Mouse (Mus musculus): ENCODE results near the gene Tdp2. TPM values are rescaled to one million over a fixed set of nuclear protein-coding genes. Genes with fewer than 3 reads are reported as not detected.

The Tdp2 gene
- 73.7 and 79.4 TPM in 2 replicates for polyA plus RNA-seq (2014; fragmentation: Nextera tagmentation; extraction: Ambion mirVana)

DNA sequence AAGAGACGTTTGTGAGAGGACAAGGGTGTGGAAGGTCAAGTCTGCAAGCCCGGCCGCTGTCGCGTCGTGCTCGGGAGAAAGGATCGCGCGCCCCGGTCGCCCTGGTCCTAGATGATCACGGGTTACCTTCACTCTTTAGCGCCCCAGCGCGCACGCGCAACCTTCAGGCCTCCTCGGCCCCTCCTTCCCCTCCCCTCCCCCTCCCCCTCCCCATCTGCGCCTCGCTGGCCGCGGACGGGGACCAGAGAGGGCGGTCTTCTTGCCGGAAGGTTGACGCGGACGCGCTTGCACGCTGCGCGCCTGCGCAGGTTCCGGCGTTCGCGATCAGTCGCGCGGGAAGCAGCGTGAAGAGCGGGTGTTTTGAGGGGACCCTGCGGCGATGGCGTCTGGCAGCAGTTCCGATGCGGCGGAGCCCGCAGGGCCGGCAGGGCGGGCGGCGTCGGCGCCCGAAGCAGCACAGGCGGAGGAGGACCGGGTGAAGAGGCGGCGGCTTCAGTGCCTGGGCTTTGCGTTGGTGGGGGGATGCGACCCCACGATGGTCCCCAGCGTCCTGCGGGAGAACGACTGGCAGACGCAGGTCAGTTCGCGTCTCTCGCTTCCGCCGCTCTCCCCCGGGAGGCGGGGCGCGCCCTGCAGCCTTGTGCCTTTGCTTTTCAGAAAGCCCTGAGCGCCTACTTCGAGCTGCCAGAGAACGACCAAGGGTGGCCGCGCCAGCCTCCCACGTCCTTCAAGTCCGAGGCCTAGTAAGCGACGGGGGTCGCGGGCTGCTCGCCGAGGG is at the start of gene Tdp2, which contains the start of gene Acot13:
Tdp2 (plus strand) TSS at position 327 of the 778 bp plus-strand sequence.
Acot13 (minus strand) TSS at position 188 of the 778 bp plus-strand sequence.
- Histone ChIP-seq H3K4me3 (ENCODE audit: low read depth, low read length) (peak within 1 kb of the TSS; percentile 94), H3K27me3 (ENCODE audit: control insufficient read depth, insufficient read depth, low read length) (no peaks in the 10 kb centered on the region), H3K4me1 (ENCODE audit: control insufficient read depth, insufficient read depth, low read length) (peaks cover 9% of the 10 kb centered on the region; the same call in 1 of the 2 replicates), H3K27ac (replicated peaks; ENCODE audit: low read depth, low read length) (peak within 1 kb of the TSS; percentile 90), H3K9me3 (ENCODE audit: control insufficient read depth, low read length) (no peaks in the 10 kb centered on the region), H3K9ac (ENCODE audit: low read length) (peak within 1 kb of the TSS; percentile 94), H3K4me2 (ENCODE audit: low read depth, severe bottlenecking) (peak within 1 kb of the TSS; percentile 70), H3K36me3 (ENCODE audit: control insufficient read depth, insufficient read depth, low read length) (no peaks in the 10 kb centered on the region)
- DNase-seq (ENCODE audit: low spot score) = peak; percentile 97
- ATAC-seq (ENCODE audit: insufficient number of reproducible peaks, low FRiP score, low TSS enrichment, low read depth) = peak; percentile 96
- WGBS = under 1% methylated on average over 75 of the region's 90 CpGs

DNA sequence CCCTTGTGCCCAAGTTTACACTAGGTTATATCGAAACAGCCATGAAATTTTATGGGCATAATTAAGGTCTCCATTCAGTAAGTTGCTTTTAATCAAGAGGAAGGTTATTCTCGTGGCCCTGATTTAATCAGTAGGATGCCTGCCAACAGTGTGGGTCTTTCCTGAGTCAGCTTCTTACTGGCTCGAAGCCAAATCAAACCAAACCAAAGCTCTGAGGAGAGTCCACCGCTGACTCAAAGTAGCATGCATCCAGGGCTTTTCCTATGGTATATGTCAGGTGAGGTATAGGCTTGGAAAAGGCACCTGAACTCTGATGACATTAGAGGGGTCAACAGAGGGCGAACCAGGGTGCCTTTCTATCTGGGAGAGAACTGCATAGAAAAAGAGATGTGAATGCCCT is 49.6 kb upstream of the Tdp2 start:
- H3K9ac ChIP-seq (ENCODE audit: low read length) = no peak overlapping the region
- H3K9me3 ChIP-seq (ENCODE audit: control insufficient read depth, low read length) = no peaks in the 10 kb centered on the region
- H3K4me1 ChIP-seq (ENCODE audit: control insufficient read depth, insufficient read depth, low read length) = no peaks in the 10 kb centered on the region
- no peak overlapping the region for H3K4me2 ChIP-seq (ENCODE audit: low read depth, severe bottlenecking)
- no peaks in the 10 kb centered on the region for H3K36me3 ChIP-seq (ENCODE audit: control insufficient read depth, insufficient read depth, low read length)
- no peak overlapping the region for H3K27ac ChIP-seq (replicated peaks; ENCODE audit: low read depth, low read length)
- DNase-seq (ENCODE audit: low spot score) (no peak), ATAC-seq (ENCODE audit: insufficient number of reproducible peaks, low FRiP score, low TSS enrichment, low read depth) (no peak)
- WGBS = 73% methylated on average over 5 of the region's 5 CpGs
- H3K27me3 ChIP-seq (ENCODE audit: control insufficient read depth, insufficient read depth, low read length) = no peaks in the 10 kb centered on the region
- H3K4me3 ChIP-seq (ENCODE audit: low read depth, low read length) = no peak overlapping the region

DNA sequence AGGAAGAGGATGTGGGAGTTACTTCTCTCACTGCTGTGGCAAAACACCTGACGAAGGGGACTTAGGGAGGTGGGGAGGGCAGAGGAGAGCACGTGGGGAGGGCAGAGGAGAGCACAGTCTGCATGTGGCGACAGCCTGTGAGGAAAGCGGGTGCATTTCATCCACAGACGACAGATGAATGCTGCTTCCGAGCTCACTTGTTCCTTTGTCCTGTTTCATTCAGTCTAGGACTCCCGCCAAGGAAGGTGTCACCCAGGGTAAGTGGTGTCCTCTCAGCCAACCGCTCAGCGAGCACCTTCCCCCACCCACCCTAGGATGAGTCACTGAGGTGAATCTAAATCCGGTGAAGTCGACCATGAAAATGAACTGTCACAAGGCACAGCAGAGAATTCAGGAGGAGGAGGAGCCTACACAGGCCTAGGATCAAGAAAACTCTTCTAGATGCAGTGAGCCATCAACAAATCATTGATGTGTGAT is 45.4 kb upstream of the Tdp2 start:
- Histone ChIP-seq H3K4me2 (ENCODE audit: low read depth, severe bottlenecking) (no peak overlapping the region), H3K4me3 (ENCODE audit: low read depth, low read length) (no peak overlapping the region), H3K27ac (replicated peaks; ENCODE audit: low read depth, low read length) (no peak overlapping the region), H3K27me3 (ENCODE audit: control insufficient read depth, insufficient read depth, low read length) (no peaks in the 10 kb centered on the region), H3K4me1 (ENCODE audit: control insufficient read depth, insufficient read depth, low read length) (no peaks in the 10 kb centered on the region), H3K9me3 (ENCODE audit: control insufficient read depth, low read length) (no peaks in the 10 kb centered on the region), H3K9ac (ENCODE audit: low read length) (no peak overlapping the region), H3K36me3 (ENCODE audit: control insufficient read depth, insufficient read depth, low read length) (no peaks in the 10 kb centered on the region)
- no peak for ATAC-seq (ENCODE audit: insufficient number of reproducible peaks, low FRiP score, low TSS enrichment, low read depth)
- DNase-seq (ENCODE audit: low spot score) = no peak
- WGBS = 66% methylated on average over 11 of the region's 11 CpGs

DNA sequence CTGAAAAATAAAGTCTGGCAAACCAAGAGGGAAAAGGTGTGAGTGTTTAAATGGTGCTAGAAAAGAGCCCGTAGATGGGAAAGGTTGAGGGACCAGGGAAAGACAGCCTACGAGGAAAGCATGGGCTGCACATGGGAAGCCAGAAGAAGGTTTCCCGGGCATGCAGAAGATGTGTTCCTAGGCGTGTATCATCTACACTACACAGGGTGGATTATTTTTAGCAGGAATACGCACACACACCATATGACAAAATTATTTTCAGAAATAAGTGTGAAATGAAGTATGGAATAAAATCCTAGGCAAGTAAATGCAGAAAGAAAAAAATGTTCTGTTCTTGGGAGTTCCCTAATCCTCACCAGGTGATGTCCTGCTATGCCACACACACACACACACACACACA is 44.0 kb upstream of the Tdp2 start:
- DNase-seq (ENCODE audit: low spot score) (no peak), ATAC-seq (ENCODE audit: insufficient number of reproducible peaks, low FRiP score, low TSS enrichment, low read depth) (no peak)
- Histone ChIP-seq H3K9ac (ENCODE audit: low read length) (no peak overlapping the region), H3K4me3 (ENCODE audit: low read depth, low read length) (no peak overlapping the region), H3K9me3 (ENCODE audit: control insufficient read depth, low read length) (no peaks in the 10 kb centered on the region), H3K4me1 (ENCODE audit: control insufficient read depth, insufficient read depth, low read length) (no peaks in the 10 kb centered on the region), H3K27ac (replicated peaks; ENCODE audit: low read depth, low read length) (no peak overlapping the region), H3K27me3 (ENCODE audit: control insufficient read depth, insufficient read depth, low read length) (no peaks in the 10 kb centered on the region), H3K36me3 (ENCODE audit: control insufficient read depth, insufficient read depth, low read length) (no peaks in the 10 kb centered on the region), H3K4me2 (ENCODE audit: low read depth, severe bottlenecking) (no peak overlapping the region)
- WGBS = 89% methylated on average over 5 of the region's 5 CpGs

DNA sequence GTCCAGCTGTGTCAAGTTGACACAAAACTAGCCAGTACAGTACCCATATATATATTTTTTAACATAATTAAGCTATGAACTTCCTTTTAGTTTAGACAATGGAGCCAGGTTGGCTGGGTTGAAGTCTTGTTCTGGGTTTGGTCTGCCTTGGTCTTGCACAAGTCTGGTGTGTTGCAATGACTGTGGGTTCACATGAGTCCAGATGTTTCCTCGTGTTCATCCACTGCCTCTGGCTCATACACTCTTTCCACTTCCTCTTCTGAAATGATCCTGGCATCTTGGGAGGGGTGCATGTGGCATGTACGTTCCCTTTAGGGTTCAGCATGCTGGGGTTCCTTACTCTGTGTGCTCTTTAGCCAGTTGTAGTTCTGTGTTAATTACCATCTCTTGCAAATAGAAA is 40.1 kb upstream of the Tdp2 start:
- Histone ChIP-seq H3K27ac (replicated peaks; ENCODE audit: low read depth, low read length) (no peak overlapping the region), H3K4me3 (ENCODE audit: low read depth, low read length) (no peak overlapping the region), H3K9me3 (ENCODE audit: control insufficient read depth, low read length) (no peaks in the 10 kb centered on the region), H3K4me1 (ENCODE audit: control insufficient read depth, insufficient read depth, low read length) (no peaks in the 10 kb centered on the region), H3K27me3 (ENCODE audit: control insufficient read depth, insufficient read depth, low read length) (no peaks in the 10 kb centered on the region), H3K4me2 (ENCODE audit: low read depth, severe bottlenecking) (no peak overlapping the region), H3K9ac (ENCODE audit: low read length) (no peak overlapping the region), H3K36me3 (ENCODE audit: control insufficient read depth, insufficient read depth, low read length) (no peaks in the 10 kb centered on the region)
- WGBS = 75% methylated on average over 2 of the region's 2 CpGs
- ATAC-seq (ENCODE audit: insufficient number of reproducible peaks, low FRiP score, low TSS enrichment, low read depth) = no peak
- DNase-seq (ENCODE audit: low spot score) = no peak

DNA sequence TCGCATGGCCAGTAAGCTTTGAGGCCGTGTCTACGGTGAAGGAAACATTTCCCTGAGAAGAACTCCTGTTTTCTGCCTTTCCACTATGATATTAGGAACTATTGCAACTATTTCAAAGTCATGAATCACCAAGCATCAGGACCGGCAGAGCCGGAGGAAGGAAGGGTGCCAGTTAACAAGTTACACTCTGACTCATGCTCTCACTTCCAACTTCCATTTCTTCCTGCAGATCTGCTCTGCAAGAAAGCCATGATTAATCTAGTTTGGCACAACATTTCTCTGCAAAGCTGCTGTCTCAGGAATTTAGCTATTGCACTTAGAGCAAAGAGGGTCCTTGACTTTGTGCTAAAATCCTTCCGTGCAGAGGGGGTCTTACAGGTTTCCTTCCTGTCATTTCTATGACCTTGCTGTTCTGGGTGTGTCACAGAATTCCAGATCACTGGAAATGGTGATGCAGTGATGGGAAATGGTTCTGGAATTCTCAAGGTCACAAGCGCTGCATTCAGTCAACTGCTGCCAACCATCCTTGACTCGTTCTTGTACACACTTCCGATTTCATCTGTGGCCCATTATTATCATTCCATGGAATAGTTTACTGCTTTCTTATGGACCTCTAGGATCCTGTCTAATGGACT is 39.0 kb upstream of the Tdp2 start:
- DNase-seq (ENCODE audit: low spot score) (no peak), ATAC-seq (ENCODE audit: insufficient number of reproducible peaks, low FRiP score, low TSS enrichment, low read depth) (no peak)
- Histone ChIP-seq H3K4me3 (ENCODE audit: low read depth, low read length) (no peak overlapping the region), H3K9me3 (ENCODE audit: control insufficient read depth, low read length) (no peaks in the 10 kb centered on the region), H3K9ac (ENCODE audit: low read length) (no peak overlapping the region), H3K4me2 (ENCODE audit: low read depth, severe bottlenecking) (no peak overlapping the region), H3K27me3 (ENCODE audit: control insufficient read depth, insufficient read depth, low read length) (no peaks in the 10 kb centered on the region), H3K36me3 (ENCODE audit: control insufficient read depth, insufficient read depth, low read length) (no peaks in the 10 kb centered on the region), H3K27ac (replicated peaks; ENCODE audit: low read depth, low read length) (no peak overlapping the region), H3K4me1 (ENCODE audit: control insufficient read depth, insufficient read depth, low read length) (no peaks in the 10 kb centered on the region)
- WGBS = 93% methylated on average over 9 of the region's 9 CpGs

DNA sequence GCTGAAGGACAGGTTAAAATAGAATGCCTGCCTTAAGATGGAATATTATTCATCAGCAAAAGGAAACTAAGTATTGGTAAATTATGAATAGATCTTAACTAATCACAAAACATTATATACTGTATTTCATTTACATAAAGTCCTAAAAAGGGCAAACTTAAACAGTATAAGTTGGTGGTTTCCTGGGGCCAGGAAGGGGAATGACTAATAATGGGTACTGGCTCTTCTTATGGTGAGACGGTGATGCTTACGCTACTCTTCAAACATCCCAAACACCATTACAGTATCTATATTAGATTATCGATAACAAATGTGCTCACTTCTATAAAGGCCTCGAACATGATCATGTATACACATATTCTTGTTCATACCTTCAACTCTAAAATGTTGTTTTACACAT is 32.8 kb upstream of the Tdp2 start:
- ATAC-seq (ENCODE audit: insufficient number of reproducible peaks, low FRiP score, low TSS enrichment, low read depth) (no peak), DNase-seq (ENCODE audit: low spot score) (no peak)
- H3K4me2 ChIP-seq (ENCODE audit: low read depth, severe bottlenecking) = no peak overlapping the region
- no peak overlapping the region for H3K4me3 ChIP-seq (ENCODE audit: low read depth, low read length)
- no peak overlapping the region for H3K27ac ChIP-seq (replicated peaks; ENCODE audit: low read depth, low read length)
- H3K36me3 ChIP-seq (ENCODE audit: control insufficient read depth, insufficient read depth, low read length) = no peaks in the 10 kb centered on the region
- no peaks in the 10 kb centered on the region for H3K9me3 ChIP-seq (ENCODE audit: control insufficient read depth, low read length)
- H3K4me1 ChIP-seq (ENCODE audit: control insufficient read depth, insufficient read depth, low read length) = peaks cover 5% of the 10 kb centered on the region; the same call in 1 of the 2 replicates
- 97% methylated on average over 4 of the region's 4 CpGs for WGBS
- H3K27me3 ChIP-seq (ENCODE audit: control insufficient read depth, insufficient read depth, low read length) = no peaks in the 10 kb centered on the region
- H3K9ac ChIP-seq (ENCODE audit: low read length) = no peak overlapping the region

GRCm38 (mm10) chr13:24799378-24799777 is 32.1 kb upstream of the Tdp2 start:
- 67% methylated on average over 5 of the region's 5 CpGs for WGBS
- ATAC-seq (ENCODE audit: insufficient number of reproducible peaks, low FRiP score, low TSS enrichment, low read depth) (no peak), DNase-seq (ENCODE audit: low spot score) (no peak)
- Histone ChIP-seq H3K4me3 (ENCODE audit: low read depth, low read length) (peak overlapping the region; percentile 98), H3K27ac (replicated peaks; ENCODE audit: low read depth, low read length) (no peak overlapping the region), H3K9ac (ENCODE audit: low read length) (no peak overlapping the region), H3K4me1 (ENCODE audit: control insufficient read depth, insufficient read depth, low read length) (peaks cover 5% of the 10 kb centered on the region; the same call in 1 of the 2 replicates), H3K36me3 (ENCODE audit: control insufficient read depth, insufficient read depth, low read length) (no peaks in the 10 kb centered on the region), H3K27me3 (ENCODE audit: control insufficient read depth, insufficient read depth, low read length) (no peaks in the 10 kb centered on the region), H3K9me3 (ENCODE audit: control insufficient read depth, low read length) (no peaks in the 10 kb centered on the region), H3K4me2 (ENCODE audit: low read depth, severe bottlenecking) (peak overlapping the region; percentile 82; the same call in 1 of the 2 replicates)
